Mouse (Mus musculus) G1E (cell line): Measurements from ENCODE around the gene Osm. TPM values are rescaled to one million over a fixed set of nuclear protein-coding genes. Genes with fewer than 3 reads are reported as not detected.

Experiments used
- ATAC-seq: 2 replicates; pipeline ENCODE4 v1.8.0; 2016; ENCODE audit warnings: mild to moderate bottlenecking; ENCODE audit not compliant: insufficient number of reproducible peaks, poor library complexity, low FRiP score, severe bottlenecking; ENCODE audit errors: extremely low read depth
- DNase-seq: peaks from one replicate; pipeline ENCODE4 v3.0.0; 2012; ENCODE audit warnings: low spot score
- H3K27me3 ChIP-seq: 2 replicates; pipeline ENCODE4 v1.6.1; 2012; ENCODE audit warnings: mild to moderate bottlenecking, low read length, inconsistent platforms; ENCODE audit not compliant: insufficient read depth
- H3K36me3 ChIP-seq: replicated peaks from 2 replicates; pipeline ENCODE3; 2012; ENCODE audit warnings: mild to moderate bottlenecking, inconsistent platforms
- H3K4me1 ChIP-seq: 2 replicates; pipeline ENCODE4 v1.6.1; 2012; ENCODE audit warnings: low read depth, low read length, inconsistent platforms, mixed read lengths; ENCODE audit not compliant: insufficient read depth
- H3K4me3 ChIP-seq: 2 replicates; pipeline ENCODE4 v1.5.1; 2012; ENCODE audit warnings: low read depth, mild to moderate bottlenecking, inconsistent platforms, low read length, moderate library complexity, mixed read lengths
- H3K9me3 ChIP-seq: replicated peaks from 2 replicates; pipeline ENCODE4 v1.6.1; 2012; ENCODE audit warnings: inconsistent platforms
- CTCF ChIP-seq: IDR thresholded peaks from 2 replicates; pipeline ENCODE4 v1.5.1; 2012; ENCODE audit warnings: low read depth, low read length, inconsistent platforms, mixed read lengths
- GATA1 ChIP-seq: IDR thresholded peaks from 2 replicates; pipeline ENCODE4 v1.6.1; 2012; ENCODE audit warnings: borderline replicate concordance, low read length, inconsistent platforms, mixed read lengths
- GATA2 ChIP-seq: IDR thresholded peaks from 2 replicates; pipeline ENCODE4 v1.6.1; 2012; ENCODE audit warnings: low read depth, low read length, inconsistent platforms, borderline replicate concordance
- POLR2AphosphoS5 ChIP-seq: IDR thresholded peaks from 2 replicates; pipeline ENCODE4 v1.6.1; 2012; ENCODE audit warnings: low read depth, low read length, inconsistent platforms; ENCODE audit not compliant: insufficient replicate concordance
- TAL1 ChIP-seq: conservative IDR thresholded peaks from 2 replicates; pipeline ENCODE4 v1.6.1; 2012; ENCODE audit warnings: low read depth, low read length, inconsistent platforms, mixed read lengths
- polyA plus RNA-seq: library from polyadenylated mRNA; stranded (reverse); fragments of >175 nt; gene quantifications from 2 replicates; pipeline ENCODE4 v1.2.3, GENCODE M21; 2012
- total RNA-seq, 2 experiments: library from RNA; stranded (forward) in 1 of 2; stranded (reverse) in 1 of 2; fragments of 200-1000 nt in 1 of 2; fragments of >200 nt in 1 of 2; fragmentation: Nextera tagmentation in 1 of 2; gene quantifications; 2 replicates each; pipeline ENCODE4 v1.2.3; 2014 to 2017

Gene Osm
- total and polyA plus RNA-seq, 3 experiments = 4.0 to 10.3 (median 8.0) TPM

DNA sequence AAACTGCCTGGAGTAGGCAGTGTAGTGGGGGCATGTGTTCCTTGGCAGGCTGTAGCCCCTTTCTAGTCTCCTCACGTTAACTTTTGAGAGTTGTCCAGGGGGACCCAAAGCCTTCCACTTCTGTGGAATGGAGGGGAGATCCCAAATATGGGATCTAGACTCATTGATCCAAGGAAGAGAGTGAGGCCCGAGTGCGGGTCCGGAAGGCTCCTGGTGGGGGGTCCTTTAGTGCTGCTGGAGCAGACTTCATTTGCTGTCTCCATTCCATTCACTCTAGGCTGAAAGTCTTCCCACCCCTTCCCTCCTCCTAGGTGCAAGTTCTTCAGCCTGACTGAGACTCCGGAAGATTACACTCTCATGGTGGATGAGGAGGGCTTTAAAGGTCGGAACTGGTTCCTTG lies 17.6 kb upstream of the Osm start:
- H3K4me3 ChIP-seq = peak overlapping the region; percentile 74
- peaks cover 68% of the 10 kb centered on the region for H3K4me1 ChIP-seq
- H3K27me3 ChIP-seq = peaks cover 2% of the 10 kb centered on the region; the same call in 1 of the 2 replicates
- no peak for TF ChIP-seq POLR2AphosphoS5
- no peak for TF ChIP-seq GATA1
- no peak for TF ChIP-seq CTCF
- TF ChIP-seq GATA2 = no peak
- TF ChIP-seq TAL1 = no peak
- H3K36me3 ChIP-seq = peaks cover 48% of the 10 kb centered on the region
- H3K9me3 ChIP-seq = no peaks in the 10 kb centered on the region
- DNase-seq (no peak), ATAC-seq (no peak)

DNA sequence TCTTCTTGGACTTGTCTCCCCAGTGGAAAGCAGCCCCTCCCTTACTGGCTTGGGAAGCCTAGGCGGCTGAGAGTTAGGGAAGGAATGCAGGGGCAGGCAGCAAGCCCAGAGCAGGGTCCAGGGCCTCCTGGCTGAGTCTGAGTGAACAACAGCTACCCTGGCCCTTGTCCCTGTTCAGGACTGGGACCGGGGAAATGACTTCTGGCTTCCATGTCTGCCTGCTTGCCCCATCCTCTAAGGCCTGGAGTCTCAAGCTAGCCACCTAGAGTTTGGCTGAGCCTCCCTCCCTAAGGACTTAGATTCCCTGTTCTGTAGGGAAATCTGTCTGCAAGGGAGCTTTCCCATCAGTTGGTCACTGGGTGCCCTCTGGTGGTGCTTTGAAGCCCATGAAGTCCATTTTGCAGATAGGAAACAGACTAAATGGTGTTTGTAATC lies 16.9 kb upstream of the Osm start:
- Histone ChIP-seq H3K36me3 (peaks cover 41% of the 10 kb centered on the region), H3K4me1 (peaks cover 74% of the 10 kb centered on the region), H3K27me3 (peaks cover 2% of the 10 kb centered on the region; the same call in 1 of the 2 replicates), H3K9me3 (no peaks in the 10 kb centered on the region), H3K4me3 (no peak overlapping the region)
- DNase-seq = peak; percentile 39
- ATAC-seq = no peak
- TF ChIP-seq CTCF = peak; percentile 32; the same call in 1 of the 2 replicates
- no peak for TF ChIP-seq TAL1

DNA sequence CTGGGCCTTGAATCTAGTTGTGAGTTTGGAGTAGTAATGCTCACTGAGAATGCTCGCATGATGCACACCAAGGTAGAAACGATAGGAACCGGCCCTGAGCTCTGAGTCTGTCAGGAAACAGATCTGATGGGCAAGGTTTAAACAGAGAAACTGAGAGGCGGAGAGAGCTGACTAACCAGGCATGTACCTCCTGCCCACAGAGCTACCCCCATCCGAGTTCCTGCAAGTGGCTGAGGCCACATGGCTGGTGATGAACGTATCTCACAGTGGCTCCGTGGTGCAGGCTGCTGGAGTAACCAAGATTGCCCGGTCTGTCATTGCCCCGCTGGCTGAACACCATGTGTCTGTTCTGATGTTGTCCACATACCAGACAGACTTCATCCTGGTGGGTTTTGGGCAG lies 16.3 kb upstream of the Osm start:
- H3K27me3 ChIP-seq = peaks cover 2% of the 10 kb centered on the region; the same call in 1 of the 2 replicates
- no peaks in the 10 kb centered on the region for H3K9me3 ChIP-seq
- no peak overlapping the region; the same call in 1 of the 2 replicates for H3K4me3 ChIP-seq
- peaks cover 37% of the 10 kb centered on the region for H3K36me3 ChIP-seq
- ATAC-seq (no peak), DNase-seq (no peak)
- TF ChIP-seq TAL1 = no peak
- H3K4me1 ChIP-seq = peaks cover 80% of the 10 kb centered on the region

DNA sequence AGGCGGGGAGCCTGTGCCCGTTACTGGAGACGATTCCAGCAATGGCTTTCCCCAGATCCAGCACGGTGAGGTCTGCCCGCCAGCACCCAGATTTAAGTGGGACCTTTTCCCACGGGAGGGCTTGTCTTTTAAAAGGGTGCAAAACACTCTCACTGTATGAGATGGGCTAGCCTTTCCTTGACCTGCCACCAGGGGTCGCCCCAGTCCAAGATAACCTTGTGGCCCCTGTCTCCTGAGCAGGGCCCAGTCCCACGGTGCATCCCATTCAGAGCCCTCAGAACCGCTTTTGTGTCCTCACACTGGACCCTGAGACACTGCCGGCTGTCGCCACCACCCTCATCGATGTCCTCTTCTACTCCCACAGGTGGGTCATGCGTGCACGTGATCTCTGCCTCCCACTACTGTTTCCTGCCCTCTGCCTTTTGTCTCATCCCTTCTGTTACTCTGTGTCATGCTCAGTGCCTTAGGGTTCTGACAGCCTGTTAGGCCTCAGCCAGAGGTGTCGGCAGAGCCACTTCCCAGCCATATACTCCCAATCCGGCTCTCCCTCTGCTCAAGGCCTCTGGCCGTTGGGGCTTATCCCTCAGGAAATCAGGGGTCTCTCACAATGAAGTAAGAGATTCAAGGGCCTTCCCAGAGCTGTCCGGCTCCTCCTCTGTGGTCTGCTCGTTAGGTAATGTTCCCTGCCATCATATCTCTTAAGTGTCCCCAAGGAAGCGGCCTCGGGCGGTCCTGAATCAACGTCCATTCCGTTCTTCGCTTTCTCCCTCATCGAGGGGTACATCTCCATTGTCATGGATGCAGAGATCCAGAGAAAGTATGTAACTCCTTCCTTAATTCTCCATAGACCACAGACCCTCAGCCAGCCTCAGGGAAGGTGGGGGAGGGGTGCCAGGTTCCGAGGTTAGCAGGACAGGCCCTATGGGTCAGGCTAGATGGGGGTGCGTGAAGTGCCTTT lies 15.5 kb upstream of the Osm start:
- H3K27me3 ChIP-seq = peaks cover 2% of the 10 kb centered on the region; the same call in 1 of the 2 replicates

DNA sequence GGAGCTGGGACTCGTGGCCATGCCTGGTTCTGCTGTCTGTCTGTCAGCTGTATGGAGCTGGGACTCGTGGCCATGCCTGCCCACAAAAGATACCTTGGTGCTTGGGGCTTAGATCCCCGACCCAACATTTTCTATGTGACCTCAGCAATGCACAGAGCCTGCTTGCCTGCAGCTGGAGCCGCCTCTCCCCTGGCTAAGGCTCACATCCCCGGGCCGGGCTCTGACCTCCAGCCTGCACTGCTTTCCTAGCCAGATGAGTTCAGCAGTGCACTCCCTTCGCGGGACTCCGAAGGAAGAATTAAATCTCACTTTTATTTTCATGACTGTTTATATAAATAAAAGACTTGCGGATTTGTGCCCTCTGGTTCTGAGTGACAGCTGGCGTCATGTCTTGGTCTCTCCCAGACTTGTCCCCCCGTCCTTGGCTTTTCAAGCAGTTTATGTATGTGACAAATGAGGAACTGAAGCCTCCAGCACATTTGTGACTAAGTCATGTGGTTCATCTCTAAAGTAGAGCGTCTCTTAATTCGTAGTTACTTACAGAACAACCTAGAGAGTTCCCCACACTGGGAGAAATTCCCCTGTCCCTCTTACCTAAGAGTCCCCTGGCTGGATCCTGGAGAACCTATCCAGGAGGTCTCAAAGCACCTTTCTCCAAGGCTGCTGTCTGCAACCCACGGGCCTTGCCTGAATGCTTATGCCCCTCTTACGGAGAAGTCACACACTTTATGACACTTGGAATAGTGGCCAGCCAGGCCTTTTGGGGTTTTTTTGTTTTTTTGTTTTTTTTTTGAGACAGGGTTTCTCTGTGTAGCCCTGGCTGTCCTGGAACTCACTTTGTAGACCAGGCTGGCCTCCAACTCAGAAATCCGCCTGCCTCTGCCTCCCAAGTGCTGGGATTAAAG lies 13.9 kb upstream of the Osm start:
- no peak for DNase-seq
- no peak overlapping the region for H3K4me3 ChIP-seq

More for the DNA sequence above, 15.5 kb upstream of the Osm start:
- Histone ChIP-seq H3K4me1 (peaks cover 88% of the 10 kb centered on the region), H3K4me3 (no peak overlapping the region; the same call in 1 of the 2 replicates), H3K36me3 (peaks cover 33% of the 10 kb centered on the region), H3K9me3 (no peaks in the 10 kb centered on the region)
- ATAC-seq (peak; percentile 25; the same call in 1 of the 2 replicates), DNase-seq (peak; percentile 74)
- no peak for TF ChIP-seq TAL1
- peak; percentile 94 for TF ChIP-seq CTCF
- no peak for TF ChIP-seq GATA2

More for the DNA sequence above, 13.9 kb upstream of the Osm start:
- Histone ChIP-seq H3K36me3 (peaks cover 34% of the 10 kb centered on the region), H3K9me3 (no peaks in the 10 kb centered on the region), H3K4me1 (peaks cover 91% of the 10 kb centered on the region), H3K27me3 (peaks cover 2% of the 10 kb centered on the region; the same call in 1 of the 2 replicates)
- ATAC-seq = no peak
- TF ChIP-seq GATA2 (no peak), CTCF (no peak), POLR2AphosphoS5 (no peak), TAL1 (no peak), GATA1 (no peak)
